Mouse (Mus musculus) left cerebral cortex, postnatal 25 days (tissue): ENCODE results near the gene Bglap. TPM values are rescaled to one million over a fixed set of nuclear protein-coding genes. Genes with fewer than 3 reads are reported as not detected.
A peak's percentile ranks its signal among the peaks of the same experiment; 100 is the strongest.
"Not testable (repeated sequence)": the region's sequence is repeated elsewhere in the genome, so short reads cannot be mapped to it uniquely, and the experiment has no call there.

Source experiments
- DNase-seq, 2 experiments: peaks; one replicate each; pipeline ENCODE4 v3.0.0; 2022; ENCODE audit warnings: low spot score in 2 of 2, mixed read lengths in 1 of 2
- intact Hi-C: fragments of 180-260 bp; cut with DNase I; formaldehyde crosslinking; loops from one replicate; pipeline ENCODE4 v1.15.1; 2025
- total RNA-seq, 2 experiments: library from RNA; stranded (reverse); gene quantifications; 2 replicates each; pipeline ENCODE4 v1.2.3; 2021

Bglap gene
- total RNA-seq, 2 experiments from 2014 or later = 0.96 to 4.2 TPM

DNA sequence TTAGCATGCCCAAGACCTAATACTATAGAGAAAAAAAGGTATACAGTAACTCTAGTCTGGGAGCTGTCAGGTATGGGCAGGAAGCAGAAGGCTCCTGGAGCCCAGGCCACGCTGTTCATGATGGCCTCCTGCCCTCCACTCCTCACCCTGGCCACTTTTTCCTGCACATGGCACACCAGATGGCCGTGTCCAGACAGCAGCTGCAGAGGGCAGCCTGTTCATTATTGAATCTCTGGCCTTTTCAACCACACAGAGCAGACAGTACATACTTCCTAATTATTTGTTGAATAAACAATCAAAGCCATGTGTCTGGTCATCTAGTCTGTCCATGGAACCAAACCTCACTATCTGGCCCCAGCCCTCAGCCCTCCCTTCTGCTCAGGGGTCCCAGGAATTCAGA is 14.4 kb upstream of the Bglap start:
- DNase-seq = no peak
- intact Hi-C loops = no loop called here

DNA sequence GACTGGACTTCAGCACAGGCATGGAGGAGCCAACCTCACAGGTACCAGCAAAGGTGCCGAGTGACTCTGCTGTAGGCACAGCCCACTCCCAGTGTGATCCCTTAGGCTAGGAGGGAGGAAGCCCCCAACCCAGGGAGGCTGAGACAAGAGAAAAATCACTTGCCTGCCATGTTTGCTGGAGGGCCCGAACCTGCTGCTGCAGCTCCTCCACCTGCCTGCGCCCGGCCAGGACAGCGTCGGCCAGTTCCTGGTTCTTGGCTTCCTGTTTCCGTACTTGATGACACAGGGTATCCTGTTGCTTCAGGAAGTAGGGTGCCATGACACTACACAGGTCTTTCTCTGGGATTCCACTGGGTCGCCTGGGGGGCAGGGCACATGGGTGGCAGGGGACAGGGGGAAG is 11.5 kb upstream of the Bglap start:
- no peak for DNase-seq
- intact Hi-C loops = no loop called here

DNA sequence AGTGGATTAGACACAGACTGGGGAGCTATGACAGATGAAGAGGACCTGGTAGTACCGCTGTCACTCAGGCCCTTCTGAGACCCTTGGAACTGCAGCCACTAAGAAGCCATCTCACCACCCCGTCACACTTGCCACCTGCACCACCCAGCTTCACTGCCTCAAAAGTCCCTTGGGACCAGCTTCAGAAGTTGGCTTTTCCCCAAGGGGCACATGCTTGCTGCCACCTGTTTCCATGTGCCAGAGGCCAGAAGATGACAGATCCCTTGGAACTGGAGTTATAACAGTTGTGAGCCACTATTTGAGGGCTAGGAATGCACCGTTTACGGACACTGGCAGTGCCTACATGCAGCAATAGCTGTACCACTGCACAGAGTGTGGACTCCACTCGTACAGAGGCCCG is 11.0 kb upstream of the Bglap start:
- intact Hi-C loops = no loop called here
- no peak for DNase-seq

DNA sequence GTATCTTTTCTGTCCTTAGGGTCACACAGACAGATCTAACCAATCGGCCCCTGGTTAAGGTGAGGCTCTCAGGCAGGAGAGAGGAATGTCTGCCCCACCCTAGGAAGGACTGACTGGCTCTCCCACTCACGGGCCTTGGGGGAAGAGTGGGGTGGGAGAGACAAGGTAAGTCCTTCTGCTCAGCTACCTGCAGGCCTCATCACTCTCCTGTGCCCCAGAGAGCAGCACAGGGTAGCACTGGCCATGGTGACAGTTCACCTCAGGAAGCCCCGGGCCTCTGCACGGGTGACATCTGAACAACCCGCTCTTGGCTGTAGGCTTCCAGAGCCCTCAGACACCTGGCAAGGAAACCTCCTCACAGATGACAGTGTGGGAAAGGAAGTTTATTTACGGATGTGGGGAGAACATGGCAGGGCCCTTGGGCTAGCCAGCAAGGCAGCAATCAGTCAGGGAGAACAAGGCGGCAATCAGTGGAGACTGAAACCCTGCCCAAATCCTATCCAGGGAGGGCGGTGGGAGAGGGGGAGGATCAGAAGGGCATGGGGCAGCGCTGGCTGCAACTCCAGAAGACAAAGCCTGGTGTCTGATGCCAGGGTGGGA is 9.6 kb upstream of the Bglap start:
- intact Hi-C loops = no loop called here
- no peak for DNase-seq

DNA sequence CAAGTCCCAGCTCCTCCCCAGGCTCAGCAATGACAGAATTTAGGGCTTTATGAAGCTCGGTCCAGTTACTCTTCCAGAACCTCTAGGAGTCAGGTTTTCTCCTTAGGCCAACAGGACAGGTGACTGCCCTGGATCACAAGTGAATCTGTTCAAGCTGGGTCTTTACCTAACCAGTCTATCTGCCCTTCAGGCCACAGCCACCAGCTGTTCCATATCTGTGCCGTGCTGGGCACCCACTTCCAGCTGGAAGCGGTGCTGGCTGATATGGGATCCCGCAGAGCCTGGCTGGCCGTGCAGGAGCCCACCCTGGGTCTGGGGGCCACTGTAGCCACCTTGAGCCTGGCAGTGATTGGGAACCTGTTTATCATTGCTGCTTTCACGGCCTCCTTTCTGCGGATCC is 1.9 kb downstream of the Bglap start:
- intact Hi-C loops, DNase-seq: not testable (repeated sequence)

DNA sequence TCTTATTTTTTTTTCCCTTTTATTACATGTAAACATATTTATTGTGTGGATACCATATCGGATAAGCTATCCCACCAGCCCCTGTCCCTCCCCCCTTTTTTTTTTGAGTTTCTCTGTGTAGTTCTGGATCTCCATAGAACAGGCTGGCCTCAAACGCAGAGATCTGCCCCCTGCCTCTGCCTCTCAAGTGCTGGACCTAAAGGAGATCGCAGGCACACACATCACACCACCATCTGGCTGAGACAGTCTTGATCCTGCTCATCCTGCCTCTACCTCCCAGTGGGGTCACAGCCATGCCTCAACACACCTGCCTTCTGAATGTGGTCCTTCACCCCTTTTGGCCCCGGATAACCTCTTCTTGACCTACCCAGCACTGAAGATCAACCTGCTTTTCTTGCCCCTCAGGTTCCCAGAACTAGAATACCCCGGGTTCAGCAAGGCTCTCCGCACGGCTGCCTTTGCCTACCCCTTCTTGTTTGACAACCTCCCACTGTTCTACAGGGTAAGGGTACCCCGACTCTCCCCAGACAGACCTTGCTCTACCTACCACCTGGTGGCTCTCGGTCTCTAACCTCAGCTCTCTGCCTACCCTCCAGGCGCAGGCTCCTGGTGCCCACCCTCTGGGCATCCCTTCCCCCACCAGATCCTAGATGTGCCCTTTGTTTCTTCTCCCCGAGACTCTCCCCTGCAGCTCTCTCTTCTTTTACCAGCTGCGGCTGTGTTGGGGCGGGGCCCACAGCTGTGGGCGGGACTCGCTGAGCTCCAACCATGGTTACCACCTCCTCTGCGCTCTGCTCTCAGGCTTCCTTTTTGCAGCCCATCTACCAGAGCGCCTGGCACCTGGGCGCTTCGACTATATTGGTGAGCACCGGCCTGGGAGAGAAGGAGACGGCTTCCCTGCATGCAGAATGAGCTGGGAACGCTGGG is 2.6 kb downstream of the Bglap start:
- intact Hi-C loops = not testable (repeated sequence)

DNA sequence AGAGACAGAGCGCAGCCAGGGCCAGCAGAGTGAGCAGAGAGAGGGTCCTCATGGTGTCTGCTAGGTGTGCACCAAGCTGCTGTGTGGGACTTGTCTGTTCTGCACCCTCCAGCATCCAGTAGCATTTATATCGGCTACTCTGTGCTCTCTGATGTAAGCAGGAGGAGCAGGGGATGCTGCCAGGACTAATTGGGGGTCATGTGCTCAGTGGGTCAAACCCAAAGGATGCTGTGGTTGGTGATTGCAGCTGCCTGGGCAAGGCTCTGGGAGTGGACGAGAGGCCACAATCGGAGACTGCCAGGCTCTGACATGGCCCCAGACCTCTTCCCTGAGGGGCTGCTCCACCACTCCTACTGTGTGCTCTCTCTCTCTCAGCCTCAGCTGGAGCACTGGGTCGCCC is 5.7 kb downstream of the Bglap start, which contains the start of gene Bglap2:
Gene Bglap2, minus strand, starts transcription at position 101 of the 400 bp plus-strand sequence.
- intact Hi-C loops, DNase-seq: not testable (repeated sequence)

More for the DNA sequence above, 2.6 kb downstream of the Bglap start:
- DNase-seq = peak in 1 of 2 experiments; percentile 47

DNA sequence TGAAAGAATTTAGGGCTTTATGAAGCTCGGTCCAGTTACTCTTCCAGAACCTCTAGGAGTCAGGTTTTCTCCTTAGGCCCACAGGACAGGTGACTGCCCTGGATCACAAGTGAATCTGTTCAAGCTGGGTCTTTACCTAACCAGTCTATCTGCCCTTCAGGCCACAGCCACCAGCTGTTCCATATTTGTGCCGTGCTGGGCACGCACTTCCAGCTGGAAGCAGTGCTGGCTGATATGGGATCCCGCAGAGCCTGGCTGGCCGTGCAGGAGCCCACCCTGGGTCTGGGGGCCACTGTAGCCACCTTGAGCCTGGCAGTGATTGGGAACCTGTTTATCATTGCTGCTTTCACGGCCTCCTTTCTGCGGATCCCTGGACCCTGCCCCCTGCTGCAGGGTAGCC is 7.6 kb downstream of the Bglap start:
- DNase-seq, intact Hi-C loops: not testable (repeated sequence)

DNA sequence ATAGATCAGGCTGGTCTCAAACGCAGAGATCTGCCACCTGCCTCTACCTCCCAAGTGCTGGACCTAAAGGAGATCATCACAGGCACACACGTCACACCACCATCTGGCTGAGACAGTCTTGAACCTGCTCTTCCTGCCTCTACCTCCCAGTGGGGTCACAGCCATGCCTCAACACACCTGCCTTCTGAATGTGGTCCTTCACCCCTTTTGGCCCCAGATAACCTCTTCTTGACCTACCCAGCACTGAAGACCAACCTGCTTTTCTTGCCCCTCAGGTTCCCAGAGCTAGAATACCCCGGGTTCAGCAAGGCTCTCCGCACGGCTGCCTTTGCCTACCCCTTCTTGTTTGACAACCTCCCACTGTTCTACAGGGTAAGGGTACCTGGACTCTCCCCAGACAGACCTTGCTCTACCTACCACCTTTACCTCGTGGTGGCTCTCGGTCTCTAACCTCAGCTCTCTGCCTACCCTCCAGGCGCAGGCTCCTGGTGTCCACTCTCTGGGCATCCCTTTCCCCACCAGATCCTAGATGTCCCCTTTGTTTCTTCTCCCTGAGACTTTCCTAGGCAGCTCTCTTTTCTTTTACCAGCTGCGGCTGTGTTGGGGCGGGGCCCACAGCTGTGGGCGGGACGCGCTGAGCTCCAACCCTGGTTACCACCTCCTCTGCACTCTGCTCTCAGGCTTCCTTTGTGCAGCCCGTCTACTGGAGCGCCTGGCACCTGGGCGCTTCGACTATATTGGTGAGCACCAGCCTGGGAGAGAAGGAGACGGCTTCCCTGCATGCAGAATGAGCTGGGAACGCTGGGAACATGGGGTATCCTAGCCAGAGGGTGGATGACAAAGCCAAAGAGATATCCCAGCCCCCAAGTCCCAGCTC is 8.3 kb downstream of the Bglap start:
- DNase-seq = peak in 1 of 2 experiments; percentile 23
- intact Hi-C loops = not testable (repeated sequence)

DNA sequence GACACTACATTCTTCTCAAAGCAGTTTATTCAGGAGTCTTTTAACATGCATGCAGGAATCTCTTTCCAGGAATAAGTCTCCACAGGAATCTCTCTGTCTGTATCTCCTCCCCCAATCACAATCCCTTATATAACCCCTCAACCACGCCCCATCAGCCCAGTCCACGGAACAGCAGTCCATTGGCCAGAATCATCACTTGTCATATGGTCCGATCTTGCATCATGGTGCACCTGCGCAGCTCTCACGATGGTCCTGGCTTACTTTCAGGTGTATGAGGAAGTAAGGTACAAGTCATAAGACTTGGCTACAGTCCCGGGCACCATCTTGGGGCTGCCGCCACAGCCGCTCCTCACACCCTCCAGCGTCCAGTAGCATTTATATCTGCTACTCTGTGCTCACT is 11.6 kb downstream of the Bglap start, which contains the start of gene Bglap3:
Gene Bglap3, minus strand, starts transcription at position 101 of the 400 bp plus-strand sequence.
- DNase-seq, intact Hi-C loops: not testable (repeated sequence)

DNA sequence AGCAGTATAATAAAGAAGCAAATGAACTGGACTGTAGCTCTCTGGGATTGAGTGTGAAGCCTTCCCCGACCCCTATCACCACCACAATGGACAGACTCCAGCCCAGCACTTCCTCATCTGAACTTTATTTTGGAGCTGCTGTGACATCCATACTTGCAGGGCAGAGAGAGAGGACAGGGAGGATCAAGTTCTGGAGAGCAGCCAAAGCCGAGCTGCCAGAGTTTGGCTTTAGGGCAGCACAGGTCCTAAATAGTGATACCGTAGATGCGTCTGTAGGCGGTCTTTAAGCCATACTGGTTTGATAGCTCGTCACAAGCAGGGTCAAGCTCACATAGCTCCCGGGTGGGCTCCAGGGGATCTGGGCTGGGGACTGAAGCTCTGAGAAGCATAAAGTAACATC is 15.8 kb downstream of the Bglap start:
- intact Hi-C loops = not testable (repeated sequence)

DNA sequence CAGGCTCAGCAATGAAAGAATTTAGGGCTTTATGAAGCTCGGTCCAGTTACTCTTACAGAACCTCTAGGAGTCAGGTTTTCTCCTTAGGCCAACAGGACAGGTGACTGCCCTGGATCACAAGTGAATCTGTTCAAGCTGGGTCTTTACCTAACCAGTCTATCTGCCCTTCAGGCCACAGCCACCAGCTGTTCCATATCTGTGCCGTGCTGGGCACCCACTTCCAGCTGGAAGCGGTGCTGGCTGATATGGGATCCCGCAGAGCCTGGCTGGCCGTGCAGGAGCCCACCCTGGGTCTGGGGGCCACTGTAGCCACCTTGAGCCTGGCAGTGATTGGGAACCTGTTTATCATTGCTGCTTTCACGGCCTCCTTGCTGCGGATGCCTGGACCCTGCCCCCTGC is 16.7 kb downstream of the Bglap start:
- DNase-seq, intact Hi-C loops: not testable (repeated sequence)

More for the DNA sequence above, 15.8 kb downstream of the Bglap start:
- not testable (repeated sequence) for DNase-seq

DNA sequence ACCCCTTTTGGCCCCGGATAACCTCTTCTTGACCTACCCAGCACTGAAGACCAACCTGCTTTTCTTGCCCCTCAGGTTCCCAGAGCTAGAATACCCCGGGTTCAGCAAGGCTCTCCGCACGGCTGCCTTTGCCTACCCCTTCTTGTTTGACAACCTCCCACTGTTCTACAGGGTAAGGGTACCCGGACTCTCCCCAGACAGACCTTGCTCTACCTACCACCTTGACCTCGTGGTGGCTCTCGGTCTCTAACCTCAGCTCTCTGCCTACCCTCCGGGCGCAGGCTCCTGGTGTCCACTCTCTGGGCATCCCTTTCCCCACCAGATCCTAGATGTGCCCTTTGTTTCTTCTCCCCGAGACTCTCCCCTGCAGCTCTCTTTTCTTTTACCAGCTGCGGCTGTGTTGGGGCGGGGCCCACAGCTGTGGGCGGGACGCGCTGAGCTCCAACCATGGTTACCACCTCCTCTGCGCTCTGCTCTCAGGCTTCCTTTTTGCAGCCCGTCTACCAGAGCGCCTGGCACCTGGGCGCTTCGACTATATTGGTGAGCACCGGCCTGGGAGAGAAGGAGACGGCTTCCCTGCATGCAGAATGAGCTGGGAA is 17.3 kb downstream of the Bglap start:
- peak; percentile 57 to 84 for DNase-seq
- intact Hi-C loops = not testable (repeated sequence)

DNA sequence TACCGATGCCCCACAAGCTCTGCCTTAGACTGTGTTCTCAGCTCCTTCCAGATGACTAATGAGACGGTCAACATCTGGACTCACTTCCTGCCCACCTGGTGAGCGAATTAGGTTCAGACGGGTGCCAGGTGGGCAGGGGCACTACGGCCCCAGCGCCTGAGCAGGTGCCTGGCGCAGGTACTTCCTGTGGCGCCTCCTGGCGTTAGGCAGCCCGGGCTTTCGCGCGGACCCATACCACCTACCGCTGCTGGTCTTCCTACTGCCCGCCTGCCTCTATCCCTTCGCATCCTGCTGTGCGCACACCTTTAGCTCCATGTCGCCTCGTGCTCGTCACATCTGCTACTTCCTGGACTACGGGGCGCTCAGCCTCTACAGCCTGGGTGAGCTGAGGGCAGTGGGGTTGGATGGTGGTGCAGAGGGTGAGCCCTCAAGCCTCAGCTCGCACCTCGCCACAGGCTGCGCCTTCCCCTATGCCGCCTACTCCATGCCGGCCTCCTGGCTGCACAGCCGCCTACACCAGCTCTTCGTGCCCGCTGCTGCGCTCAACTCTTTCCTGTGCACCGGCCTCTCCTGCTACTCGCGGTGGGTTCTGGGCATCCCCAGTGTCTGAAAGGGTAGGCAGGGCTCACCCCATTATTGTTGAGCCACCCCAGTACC is 18.4 kb downstream of the Bglap start:
- DNase-seq = peak in 1 of 2 experiments; percentile 33
- intact Hi-C loops = no loop called here

DNA sequence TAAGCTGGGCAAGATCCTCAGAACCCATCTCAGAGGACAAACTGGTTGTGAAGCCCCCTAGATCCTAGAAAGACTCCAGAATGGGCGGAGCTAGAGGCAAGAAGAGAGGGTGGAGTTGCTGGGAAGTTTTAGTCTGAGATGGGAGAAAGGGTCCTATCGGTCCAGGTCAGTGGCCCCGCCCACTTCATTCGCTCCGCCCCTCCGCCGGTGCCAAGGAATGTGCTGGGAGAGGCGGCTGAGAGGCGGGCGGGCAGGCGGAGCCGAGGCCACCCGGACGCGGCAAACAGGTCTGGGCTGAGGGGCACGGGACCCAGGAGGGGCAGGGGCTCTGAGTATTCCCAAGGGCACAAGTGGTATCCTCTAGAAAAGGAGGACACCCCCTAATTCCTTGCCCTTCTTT is 19.9 kb downstream of the Bglap start, which contains the start of gene Paqr6:
Gene Paqr6, plus strand, starts transcription at position 248 of the 400 bp plus-strand sequence.
- intact Hi-C loops = no loop called here
- no peak for DNase-seq

DNA sequence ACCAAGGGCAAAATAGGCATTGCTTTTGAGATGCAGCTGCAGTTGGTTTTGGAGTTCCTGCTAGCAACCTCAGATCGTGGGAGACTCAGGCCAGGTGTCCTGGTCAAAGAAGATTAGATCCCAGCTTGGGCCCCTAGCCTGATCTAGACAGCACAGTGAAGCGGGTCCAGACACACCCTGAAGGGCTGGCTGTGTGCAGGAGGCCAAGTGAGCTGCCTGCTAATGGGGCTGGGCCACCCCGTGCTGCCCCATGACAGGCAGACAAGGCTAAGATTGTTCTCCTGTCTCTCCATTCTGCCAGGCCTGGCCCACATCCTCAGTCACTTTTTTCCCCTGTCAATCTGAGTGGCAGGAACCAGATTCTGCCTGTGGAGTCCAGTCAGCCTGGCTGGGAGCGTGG is 20.6 kb downstream of the Bglap start:
- DNase-seq = peak in 1 of 2 experiments; percentile 55
- intact Hi-C loops = no loop called here

DNA sequence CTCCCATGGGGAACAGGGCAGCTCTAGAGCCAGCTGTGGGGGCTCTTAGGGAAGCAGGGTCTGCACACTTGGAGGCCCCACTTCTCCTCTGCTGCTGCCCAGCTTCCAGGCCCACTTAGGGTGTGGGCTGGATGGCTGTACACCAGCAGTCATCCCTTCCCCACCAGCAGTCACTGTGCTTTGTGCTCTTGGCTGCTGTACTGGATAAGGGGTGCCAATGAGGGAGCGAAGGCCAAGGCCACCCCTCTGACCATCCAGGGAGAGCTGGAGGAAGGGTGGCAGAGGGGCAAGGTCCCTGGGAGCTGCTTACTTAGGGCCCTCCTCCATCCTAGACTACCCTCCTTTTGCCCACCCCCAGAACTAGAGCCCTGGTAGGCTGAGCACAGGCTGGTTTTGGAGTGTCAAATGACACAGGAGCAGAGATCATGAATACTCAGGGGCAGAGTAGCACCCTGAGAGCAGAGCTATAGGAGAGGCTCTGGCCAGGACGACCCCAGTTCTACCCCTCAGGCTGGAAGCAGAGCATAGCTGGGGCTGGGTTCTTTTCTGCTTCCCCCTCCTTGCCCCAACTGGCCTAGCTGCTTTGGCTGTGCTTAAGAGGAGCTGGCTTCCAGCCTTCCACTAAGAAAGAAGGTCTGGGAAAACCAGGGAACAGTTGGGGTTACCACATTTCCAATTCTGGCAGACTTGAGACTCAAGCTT is 22.5 kb downstream of the Bglap start:
- intact Hi-C loops = no loop called here
- peak in 1 of 2 experiments; percentile 36 for DNase-seq

DNA sequence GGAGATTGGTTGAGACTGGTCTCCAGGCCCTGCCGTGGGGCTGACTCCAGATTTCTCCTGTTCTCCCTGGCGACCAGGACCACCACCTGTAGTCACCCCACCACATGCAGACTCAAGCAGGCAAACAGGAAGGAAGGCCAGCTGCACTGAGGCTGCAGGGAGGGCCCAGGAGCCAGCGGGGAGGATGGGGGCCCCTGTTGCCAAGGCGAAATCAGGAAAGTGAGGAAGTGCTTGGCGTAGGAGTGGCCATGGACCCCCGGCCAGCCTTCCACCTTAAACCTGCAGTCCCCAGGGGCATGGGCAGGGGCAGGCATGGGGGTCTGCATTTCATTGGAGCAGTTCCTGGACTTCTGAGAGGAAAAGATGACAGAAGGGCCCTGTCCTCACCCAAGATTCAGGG is 23.2 kb downstream of the Bglap start:
- intact Hi-C loops = no loop called here
- no peak for DNase-seq
